Mouse (Mus musculus) embryonic facial prominence, embryonic 15.5 days (tissue): ENCODE data around the gene Ypel2. TPM values are rescaled to one million over a fixed set of nuclear protein-coding genes. Genes with fewer than 3 reads are reported as not detected.

ENCODE experiments used
- ATAC-seq: fragments of 200-750 bp; cut with Nextera tagmentation; 2 replicates; pipeline ENCODE4 v1.8.0; 2017; ENCODE audit warnings: low read depth, moderate TSS enrichment; ENCODE audit not compliant: insufficient number of reproducible peaks, low FRiP score, low TSS enrichment
- H3K27ac ChIP-seq: fragments of 300-500 bp; sonication (generic); replicated peaks from 2 replicates; pipeline ENCODE4 v1.5.1; 2015; ENCODE audit warnings: mild to moderate bottlenecking, inconsistent platforms
- H3K27me3 ChIP-seq: fragments of 300-500 bp; sonication (generic); 2 replicates; pipeline ENCODE4 v1.6.1; 2015; ENCODE audit warnings: inconsistent platforms
- H3K36me3 ChIP-seq: fragments of 300-500 bp; sonication (generic); 2 replicates; pipeline ENCODE4 v1.6.1; 2015; ENCODE audit warnings: mild to moderate bottlenecking, inconsistent platforms
- H3K4me1 ChIP-seq: fragments of 300-500 bp; sonication (generic); 2 replicates; pipeline ENCODE4 v1.6.1; 2015; ENCODE audit warnings: inconsistent platforms
- H3K4me2 ChIP-seq: fragments of 300-500 bp; sonication (generic); replicated peaks from 2 replicates; pipeline ENCODE4 v1.6.1; 2015; ENCODE audit warnings: mild to moderate bottlenecking, inconsistent platforms
- H3K4me3 ChIP-seq: fragments of 300-500 bp; sonication (generic); replicated peaks from 2 replicates; pipeline ENCODE4 v1.5.1; 2015; ENCODE audit warnings: mild to moderate bottlenecking, inconsistent platforms
- H3K9ac ChIP-seq: fragments of 300-500 bp; sonication (generic); 2 replicates; pipeline ENCODE4 v1.6.1; 2015; ENCODE audit warnings: inconsistent platforms
- H3K9me3 ChIP-seq: fragments of 300-500 bp; sonication (generic); replicated peaks from 2 replicates; pipeline ENCODE4 v1.6.1; 2016; ENCODE audit warnings: inconsistent platforms
- WGBS: fragments of 180-500 bp; shearing (Covaris S2); methylation state at CpG from one replicate; pipeline ENCODE4 v1.1.7; 2015; 5-methylcytosine and 5-hydroxymethylcytosine counted together
- polyA plus RNA-seq: library from polyadenylated mRNA; unstranded; fragments of >200 nt; fragmentation: Nextera tagmentation; extraction: Ambion mirVana; gene quantifications from 2 replicates; pipeline ENCODE4 v1.2.1, GENCODE M21; 2015

The Ypel2 gene
- polyA plus RNA-seq, 1 experiment from 2014 or later: 8.8 TPM

DNA sequence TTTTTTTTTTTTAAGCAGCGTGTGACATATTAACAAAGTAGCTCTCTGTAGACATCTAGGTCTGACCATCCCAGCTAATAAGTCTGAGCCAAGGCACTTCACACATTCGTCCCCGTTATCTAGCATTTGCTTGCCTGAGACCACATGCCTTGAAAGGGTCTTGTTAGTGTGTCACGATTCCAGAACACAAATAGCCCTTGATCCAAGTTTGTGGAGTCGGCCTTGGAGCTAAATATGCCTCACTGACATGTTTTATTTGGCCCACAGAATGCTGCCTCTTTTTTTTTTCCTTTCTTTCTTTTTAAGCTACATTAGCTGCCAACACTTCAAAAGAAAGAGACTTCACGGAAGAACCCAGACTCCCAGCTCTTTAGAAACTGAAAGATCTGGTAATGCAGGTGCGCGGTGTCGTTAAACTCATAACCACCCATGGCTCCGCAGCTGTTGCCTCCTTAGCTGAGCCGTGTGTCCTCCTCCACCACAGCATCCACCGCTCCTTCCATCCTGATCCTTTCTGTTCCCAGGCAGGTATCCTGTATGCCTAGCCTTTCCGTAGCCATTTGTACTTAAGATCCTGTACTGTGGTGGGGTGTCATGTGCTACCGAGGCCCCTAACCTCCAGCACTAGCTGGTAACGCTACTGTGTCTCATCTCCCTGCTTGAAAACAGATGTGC is 100.4 kb downstream of the Ypel2 start:
- H3K4me2 ChIP-seq: no peak overlapping the region
- H3K27ac ChIP-seq: no peak overlapping the region
- 68% methylated on average over 15 of the region's 15 CpGs for WGBS
- ATAC-seq: no peak
- H3K9me3 ChIP-seq: no peaks in the 10 kb centered on the region
- 0 out of 2 replicates have a peak, but pooled peaks cover 2% of the 10 kb centered on the region for H3K27me3 ChIP-seq
- H3K9ac ChIP-seq: no peak overlapping the region
- H3K4me1 ChIP-seq: peaks cover 16% of the 10 kb centered on the region
- H3K4me3 ChIP-seq: no peak overlapping the region
- no peaks in the 10 kb centered on the region for H3K36me3 ChIP-seq

Other genes starting within 250 kb of the Ypel2 start
- gene Cltc, start 236.1 kb downstream of the Ypel2 start, polyA plus RNA-seq: 110 and 113 TPM in 2 replicates
- 20.5 and 20.7 TPM in 2 replicates for gene Dhx40, start 186.0 kb downstream of the Ypel2 start, polyA plus RNA-seq
- gene Gdpd1, start 80.4 kb upstream of the Ypel2 start, polyA plus RNA-seq: 22.1 and 26.8 TPM in 2 replicates
- 18.5 and 19.4 TPM in 2 replicates for gene Smg8, start 93.1 kb upstream of the Ypel2 start, polyA plus RNA-seq
- gene Prr11, start 115.0 kb upstream of the Ypel2 start, polyA plus RNA-seq: 7.5 and 8.8 TPM in 2 replicates
- gene Ska2, start 115.5 kb upstream of the Ypel2 start, polyA plus RNA-seq: 46.5 and 48.4 TPM in 2 replicates
- 25.8 and 28.5 TPM in 2 replicates for gene Trim37, start 133.4 kb upstream of the Ypel2 start, polyA plus RNA-seq